Mouse (Mus musculus) ES-E14 (cell line): Measurements from ENCODE around the gene Olfr1389. TPM values are rescaled to one million over a fixed set of nuclear protein-coding genes. Genes with fewer than 3 reads are reported as not detected.
"Not testable (repeated sequence)": the region's sequence is repeated elsewhere in the genome, so short reads cannot be mapped to it uniquely, and the experiment has no call there.

Source experiments
- DNase-seq: peaks from one replicate; pipeline ENCODE4 v3.0.0-alpha.2; 2013; ENCODE audit warnings: low read depth, low spot score
- H3K27ac ChIP-seq: 2 replicates; pipeline ENCODE4 v1.5.1; 2012; ENCODE audit warnings: low read depth, mild to moderate bottlenecking, low read length, moderate library complexity, mixed read lengths; ENCODE audit not compliant: poor library complexity, insufficient read depth, severe bottlenecking
- H3K36me3 ChIP-seq: 2 replicates; pipeline ENCODE4 v1.6.1; 2012; ENCODE audit warnings: mild to moderate bottlenecking, low read length, moderate library complexity, mixed read lengths; ENCODE audit not compliant: control insufficient read depth, poor library complexity, insufficient read depth, severe bottlenecking
- H3K4me1 ChIP-seq, 2 experiments: fragments of 150-350 bp in 1 of 2; sonication (generic) in 1 of 2; 2 replicates each; pipeline ENCODE4 v1.6.1; 2012; ENCODE audit warnings: low read length in 2 of 2, mild to moderate bottlenecking in 1 of 2, mixed read lengths in 1 of 2; ENCODE audit not compliant: control insufficient read depth in 2 of 2, insufficient read depth in 2 of 2, poor library complexity in 1 of 2
- H3K4me3 ChIP-seq, 2 experiments: fragments of 150-350 bp in 1 of 2; sonication (generic) in 1 of 2; 2 replicates each; pipeline ENCODE4 v1.5.1; 2012; ENCODE audit warnings: low read length in 2 of 2, low read depth in 1 of 2, mild to moderate bottlenecking in 1 of 2, mixed read lengths in 1 of 2; ENCODE audit not compliant: insufficient read depth in 1 of 2, poor library complexity in 1 of 2, severe bottlenecking in 1 of 2
- H3K9ac ChIP-seq: 2 replicates; pipeline ENCODE4 v1.6.1; 2012; ENCODE audit warnings: low read depth, mild to moderate bottlenecking, low read length, mixed read lengths; ENCODE audit not compliant: poor library complexity, insufficient read depth, severe bottlenecking
- H3K9me3 ChIP-seq: fragments of 150-350 bp; sonication (generic); 2 replicates; pipeline ENCODE4 v1.6.1; 2012; ENCODE audit warnings: low read depth, mild to moderate bottlenecking, low read length; ENCODE audit not compliant: control insufficient read depth, insufficient read depth
- CHD2 ChIP-seq: IDR thresholded peaks from 2 replicates; pipeline ENCODE4 v1.6.1; 2014; ENCODE audit warnings: mild to moderate bottlenecking, low read depth, low read length, inconsistent platforms
- HCFC1 ChIP-seq: IDR thresholded peaks from 2 replicates; pipeline ENCODE4 v1.6.1; 2012; ENCODE audit warnings: low read length, inconsistent platforms, borderline replicate concordance; ENCODE audit not compliant: insufficient read depth
- MAFK ChIP-seq: IDR thresholded peaks from 2 replicates; pipeline ENCODE4 v1.6.1; 2014; ENCODE audit warnings: mild to moderate bottlenecking, low read depth, low read length, inconsistent platforms; ENCODE audit not compliant: insufficient read depth
- ZC3H11A ChIP-seq: IDR thresholded peaks from 2 replicates; pipeline ENCODE4 v1.6.1; 2012; ENCODE audit warnings: low read depth, mild to moderate bottlenecking, inconsistent platforms, low read length, borderline replicate concordance
- ZNF384 ChIP-seq: IDR thresholded peaks from 2 replicates; pipeline ENCODE4 v1.6.1; 2012; ENCODE audit warnings: low read depth, low read length, inconsistent platforms
- in situ Hi-C, 2 experiments: fragments of 600-800 bp; cut with MboI; formaldehyde crosslinking; loops; one replicate each; pipeline ENCODE4 v1.15.1; 2025; ENCODE audit warnings: low sequenced_read_pairs in 2 of 2, inconsistent platforms in 1 of 2; ENCODE audit not compliant: unreplicated experiment in 2 of 2
- total RNA-seq: library from RNA; depleted of rRNA; stranded (reverse); fragments of 300-350 nt; gene quantifications from 2 replicates; pipeline ENCODE4 v1.2.3, GENCODE M21; 2012

Gene Olfr1389
- total RNA-seq, 1 experiment, result not detected

GRCm38 (mm10) chr11:49410540-49410939, 12.3 kb upstream of the Olfr1389 start:
- Histone ChIP-seq H3K9ac (no peak overlapping the region), H3K4me1 (no peaks in the 10 kb centered on the region), H3K36me3 (no peaks in the 10 kb centered on the region), H3K27ac (no peak overlapping the region), H3K9me3 (no peaks in the 10 kb centered on the region), H3K4me3 (no peak overlapping the region)
- peak; percentile 69 for DNase-seq
- TF ChIP-seq HCFC1 (no peak), ZC3H11A (peak; percentile 67; the same call in 1 of the 2 replicates), ZNF384 (no peak)
- in situ Hi-C loops, result no loop called here

GRCm38 (mm10) chr11:49425257-49425927, 2.5 kb downstream of the Olfr1389 start:
- H3K36me3 ChIP-seq, result no peaks in the 10 kb centered on the region
- no peak overlapping the region for H3K27ac ChIP-seq
- no peak overlapping the region for H3K9ac ChIP-seq
- H3K9me3 ChIP-seq, result no peaks in the 10 kb centered on the region
- no peak overlapping the region for H3K4me3 ChIP-seq
- in situ Hi-C loops, result no loop called here
- DNase-seq, result no peak
- H3K4me1 ChIP-seq, result no peaks in the 10 kb centered on the region
- TF ChIP-seq CHD2 (no peak), ZNF384 (no peak), HCFC1 (no peak), ZC3H11A (no peak), MAFK (no peak)

- H3K4me3 ChIP-seq, result no peak overlapping the region
- H3K36me3 ChIP-seq, result no peaks in the 10 kb centered on the region
- no peaks in the 10 kb centered on the region for H3K9me3 ChIP-seq
- H3K27ac ChIP-seq, result no peak overlapping the region
- no peak for DNase-seq
- TF ChIP-seq HCFC1, result no peak
- no peak for TF ChIP-seq ZNF384
- TF ChIP-seq ZC3H11A, result no peak
- no peak for TF ChIP-seq MAFK
- no peak for TF ChIP-seq CHD2
- H3K9ac ChIP-seq, result no peak overlapping the region
- in situ Hi-C loops, result no loop called here
- no peaks in the 10 kb centered on the region for H3K4me1 ChIP-seq
These were observed 6.8 kb downstream of the Olfr1389 start for GRCm38 (mm10) chr11:49429641-49430040.

DNA sequence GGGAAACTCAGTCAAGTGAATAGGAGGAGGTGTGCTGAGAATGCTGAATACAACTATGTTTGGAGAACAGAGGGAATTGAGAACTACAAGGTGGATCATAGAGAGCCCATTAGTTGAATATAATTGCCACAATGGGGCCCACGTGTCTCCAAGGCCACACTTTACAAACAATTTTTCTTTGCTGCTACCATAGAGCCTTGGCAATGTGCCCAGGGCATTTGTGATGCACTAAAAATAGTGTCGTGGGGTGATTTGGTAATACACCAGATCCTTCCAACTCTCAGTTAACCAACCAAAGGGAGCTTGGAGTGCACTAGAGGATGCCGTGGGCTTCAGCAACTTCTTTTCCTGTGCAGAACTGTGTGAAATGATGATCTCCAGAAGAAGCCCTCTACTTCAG, 13.5 kb downstream of the Olfr1389 start, which contains the start of gene Olfr1388:
TSS of gene Olfr1388 (plus strand) at position 214 of the 400 bp plus-strand sequence.
- DNase-seq, result no peak
- no peak within 1 kb of the TSS for H3K9ac ChIP-seq
- H3K9me3 ChIP-seq, result no peaks in the 10 kb centered on the region
- no peak for TF ChIP-seq CHD2
- no peak for TF ChIP-seq ZC3H11A
- TF ChIP-seq ZNF384, result no peak
- TF ChIP-seq MAFK, result no peak
- in situ Hi-C loops, result no loop called here
- no peaks in the 10 kb centered on the region for H3K4me1 ChIP-seq
- H3K36me3 ChIP-seq, result no peaks in the 10 kb centered on the region
- no peak within 1 kb of the TSS for H3K27ac ChIP-seq
- H3K4me3 ChIP-seq, result no peak within 1 kb of the TSS

- Histone ChIP-seq H3K36me3 (no peaks in the 10 kb centered on the region), H3K9ac (no peak within 1 kb of the TSS), H3K9me3 (0 out of 2 replicates have a peak, but pooled peaks cover 2% of the 10 kb centered on the region), H3K4me1 (no peaks in the 10 kb centered on the region), H3K27ac (no peak within 1 kb of the TSS), H3K4me3 (no peak within 1 kb of the TSS)
- TF ChIP-seq MAFK (no peak), ZNF384 (no peak), CHD2 (no peak), HCFC1 (no peak), ZC3H11A (no peak)
- DNase-seq, result no peak
- in situ Hi-C loops, result no loop called here
These were observed 32.2 kb downstream of the Olfr1389 start, which contains the start of gene Olfr1387 for GRCm38 (mm10) chr11:49455043-49455442. Gene Olfr1387 (plus strand): TSS chr11:49455343.

- H3K4me3 ChIP-seq, H3K36me3 ChIP-seq, H3K9me3 ChIP-seq, H3K9ac ChIP-seq, in situ Hi-C loops, H3K4me1 ChIP-seq, DNase-seq, H3K27ac ChIP-seq: not testable (repeated sequence)
These were observed 41.9 kb downstream of the Olfr1389 start, which contains the start of gene Olfr1386 for GRCm38 (mm10) chr11:49464746-49465145. Gene Olfr1386 (plus strand): TSS chr11:49465046.
